Mouse (Mus musculus) hindbrain, embryonic 15.5 days (tissue): Measurements from ENCODE around the gene Ikzf1. TPM values are rescaled to one million over a fixed set of nuclear protein-coding genes. Genes with fewer than 3 reads are reported as not detected.

Experiments used
- ATAC-seq: fragments of 200-750 bp; cut with Nextera tagmentation; 2 replicates; pipeline ENCODE4 v1.8.0; 2017; ENCODE audit warnings: low read depth, moderate number of reproducible peaks, moderate TSS enrichment; ENCODE audit not compliant: low FRiP score
- H3K27ac ChIP-seq: fragments of 300-500 bp; sonication (generic); replicated peaks from 2 replicates; pipeline ENCODE4 v1.5.1; 2015; ENCODE audit warnings: mild to moderate bottlenecking, inconsistent platforms
- H3K27me3 ChIP-seq: fragments of 300-500 bp; sonication (generic); 2 replicates; pipeline ENCODE4 v1.6.1; 2015; ENCODE audit warnings: control low read depth, inconsistent platforms
- H3K36me3 ChIP-seq: fragments of 300-500 bp; sonication (generic); 2 replicates; pipeline ENCODE4 v1.6.1; 2015; ENCODE audit warnings: control low read depth, inconsistent platforms
- H3K4me1 ChIP-seq: fragments of 300-500 bp; sonication (generic); replicated peaks from 2 replicates; pipeline ENCODE4 v1.6.1; 2015; ENCODE audit warnings: control low read depth, inconsistent platforms
- H3K4me2 ChIP-seq: fragments of 300-500 bp; sonication (generic); 2 replicates; pipeline ENCODE4 v1.6.1; 2015; ENCODE audit warnings: moderate library complexity, mild to moderate bottlenecking, inconsistent platforms
- H3K4me3 ChIP-seq: fragments of 300-500 bp; sonication (generic); 2 replicates; pipeline ENCODE4 v1.5.1; 2015; ENCODE audit warnings: mild to moderate bottlenecking, inconsistent platforms
- H3K9ac ChIP-seq: fragments of 300-500 bp; sonication (generic); 2 replicates; pipeline ENCODE4 v1.6.1; 2015; ENCODE audit warnings: inconsistent platforms
- H3K9me3 ChIP-seq: fragments of 300-500 bp; sonication (generic); 2 replicates; pipeline ENCODE4 v1.6.1; 2016; ENCODE audit warnings: control low read depth, inconsistent platforms
- WGBS: fragments of 180-500 bp; shearing (Covaris S2); methylation state at CpG from one replicate; pipeline ENCODE4 v1.1.7; 2015; 5-methylcytosine and 5-hydroxymethylcytosine counted together
- polyA plus RNA-seq: library from polyadenylated mRNA; unstranded; fragments of >200 nt; fragmentation: Nextera tagmentation; extraction: Ambion mirVana; gene quantifications from 2 replicates; pipeline ENCODE4 v1.2.1, GENCODE M21; 2015

Ikzf1 gene
- polyA plus RNA-seq, 1 experiment from 2014 or later: 1.2 TPM

DNA sequence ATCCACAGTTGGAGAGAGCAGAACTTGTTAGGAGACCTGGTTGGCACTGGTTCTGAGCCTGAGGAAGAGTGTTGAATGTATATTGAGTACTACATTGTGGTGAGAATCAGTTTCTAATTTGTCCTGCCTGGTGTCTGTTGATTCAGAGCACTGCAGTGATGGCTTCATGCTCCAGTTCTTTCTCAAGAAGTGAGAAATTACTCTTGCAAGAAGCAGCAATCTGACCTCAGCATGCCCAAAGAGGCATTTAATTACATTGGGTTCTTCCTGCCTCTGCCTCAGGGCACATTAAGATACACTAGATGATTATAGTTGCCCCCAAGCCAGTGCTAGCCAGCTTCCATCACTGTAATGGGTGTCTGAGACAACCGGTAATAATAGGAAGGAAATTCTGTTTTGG lies 74.1 kb downstream of the Ikzf1 start:
- ATAC-seq: no peak
- H3K27me3 ChIP-seq: no peaks in the 10 kb centered on the region
- H3K27ac ChIP-seq: no peak overlapping the region
- no peaks in the 10 kb centered on the region for H3K36me3 ChIP-seq
- no peak overlapping the region for H3K9ac ChIP-seq
- no peak overlapping the region for H3K4me2 ChIP-seq
- no peak overlapping the region for H3K4me3 ChIP-seq
- H3K4me1 ChIP-seq: no peaks in the 10 kb centered on the region
- H3K9me3 ChIP-seq: no peaks in the 10 kb centered on the region
- WGBS: 94% methylated on average over 1 of the region's 1 CpGs

GRCm38 (mm10) chr11:11763211-11763666 lies 78.4 kb downstream of the Ikzf1 start:
- H3K27ac ChIP-seq: no peak overlapping the region
- H3K9ac ChIP-seq: no peak overlapping the region
- no peaks in the 10 kb centered on the region for H3K4me1 ChIP-seq
- H3K27me3 ChIP-seq: no peaks in the 10 kb centered on the region
- no peak for ATAC-seq
- no peak overlapping the region for H3K4me2 ChIP-seq
- no peaks in the 10 kb centered on the region for H3K9me3 ChIP-seq
- no peak overlapping the region for H3K4me3 ChIP-seq
- H3K36me3 ChIP-seq: no peaks in the 10 kb centered on the region
- WGBS: 74% methylated on average over 4 of the region's 4 CpGs

- Histone ChIP-seq H3K9me3 (no peaks in the 10 kb centered on the region), H3K9ac (no peak overlapping the region), H3K36me3 (no peaks in the 10 kb centered on the region), H3K27ac (no peak overlapping the region), H3K4me1 (no peaks in the 10 kb centered on the region), H3K27me3 (no peaks in the 10 kb centered on the region), H3K4me3 (no peak overlapping the region), H3K4me2 (no peak overlapping the region)
- ATAC-seq: no peak
- 83% methylated on average over 1 of the region's 1 CpGs for WGBS
Observed at GRCm38 (mm10) chr11:11765414-11765813, 80.6 kb downstream of the Ikzf1 start.

DNA sequence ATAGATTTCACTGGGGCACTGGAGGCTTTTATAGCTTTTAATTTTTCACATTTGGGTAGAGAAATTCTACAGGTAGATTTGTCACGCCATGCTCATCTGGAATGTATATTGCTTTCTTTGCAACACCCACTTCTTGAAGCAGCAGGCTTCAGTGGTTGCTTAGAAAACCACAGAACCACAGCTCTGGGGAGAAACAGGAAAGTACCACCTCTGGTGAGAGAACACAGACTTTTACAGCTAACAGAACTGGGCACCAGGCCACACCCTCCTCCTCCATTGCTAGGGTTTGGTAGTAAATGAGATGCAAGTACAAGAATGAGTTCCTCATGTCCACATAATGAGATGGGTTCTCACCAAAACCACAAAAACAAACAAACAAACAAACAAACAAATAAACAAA lies 81.3 kb downstream of the Ikzf1 start:
- no peaks in the 10 kb centered on the region for H3K36me3 ChIP-seq
- no peak overlapping the region for H3K9ac ChIP-seq
- H3K4me3 ChIP-seq: no peak overlapping the region
- no peak for ATAC-seq
- WGBS: 89% methylated on average over 1 of the region's 1 CpGs
- no peak overlapping the region for H3K4me2 ChIP-seq
- H3K27ac ChIP-seq: no peak overlapping the region
- H3K9me3 ChIP-seq: no peaks in the 10 kb centered on the region
- no peaks in the 10 kb centered on the region for H3K27me3 ChIP-seq
- no peaks in the 10 kb centered on the region for H3K4me1 ChIP-seq

DNA sequence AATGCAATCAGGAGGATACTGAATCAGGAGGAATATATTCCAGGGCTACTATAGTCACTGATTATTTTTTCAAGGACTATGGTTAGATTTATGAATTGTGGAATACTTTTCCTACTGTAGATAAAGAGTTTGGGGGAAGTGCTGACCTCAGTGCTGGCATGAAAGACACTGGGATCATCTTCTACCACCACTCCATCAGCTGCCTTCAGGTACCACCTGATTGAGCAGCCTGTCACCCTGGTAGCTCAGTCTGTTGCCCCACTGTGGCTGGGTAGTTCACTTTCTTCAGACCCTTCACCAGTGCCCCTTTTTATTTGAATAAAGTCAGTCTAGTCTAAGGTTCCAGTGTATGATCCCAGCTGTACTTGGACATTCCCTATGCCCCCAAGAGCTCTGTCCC lies 81.9 kb downstream of the Ikzf1 start:
- Histone ChIP-seq H3K9ac (no peak overlapping the region), H3K4me3 (no peak overlapping the region), H3K27me3 (no peaks in the 10 kb centered on the region), H3K27ac (no peak overlapping the region), H3K4me2 (no peak overlapping the region), H3K9me3 (no peaks in the 10 kb centered on the region), H3K4me1 (no peaks in the 10 kb centered on the region), H3K36me3 (no peaks in the 10 kb centered on the region)
- ATAC-seq: no peak

GRCm38 (mm10) chr11:11768057-11768456 lies 83.3 kb downstream of the Ikzf1 start:
- no peak overlapping the region for H3K9ac ChIP-seq
- H3K4me2 ChIP-seq: no peak overlapping the region
- no peaks in the 10 kb centered on the region for H3K36me3 ChIP-seq
- H3K4me3 ChIP-seq: no peak overlapping the region
- H3K9me3 ChIP-seq: no peaks in the 10 kb centered on the region
- H3K27ac ChIP-seq: no peak overlapping the region
- 93% methylated on average over 2 of the region's 2 CpGs for WGBS
- H3K4me1 ChIP-seq: no peaks in the 10 kb centered on the region
- no peak for ATAC-seq
- no peaks in the 10 kb centered on the region for H3K27me3 ChIP-seq

DNA sequence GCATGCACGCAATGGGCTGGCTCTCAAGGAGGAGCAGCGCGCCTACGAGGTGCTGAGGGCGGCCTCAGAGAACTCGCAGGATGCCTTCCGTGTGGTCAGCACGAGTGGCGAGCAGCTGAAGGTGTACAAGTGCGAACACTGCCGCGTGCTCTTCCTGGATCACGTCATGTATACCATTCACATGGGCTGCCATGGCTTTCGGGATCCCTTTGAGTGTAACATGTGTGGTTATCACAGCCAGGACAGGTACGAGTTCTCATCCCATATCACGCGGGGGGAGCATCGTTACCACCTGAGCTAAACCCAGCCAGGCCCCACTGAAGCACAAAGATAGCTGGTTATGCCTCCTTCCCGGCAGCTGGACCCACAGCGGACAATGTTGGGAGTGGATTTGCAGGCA lies 84.5 kb downstream of the Ikzf1 start:
- no peak for ATAC-seq
- 93% methylated on average over 20 of the region's 20 CpGs for WGBS
- H3K4me3 ChIP-seq: no peak overlapping the region
- H3K27ac ChIP-seq: no peak overlapping the region
- no peaks in the 10 kb centered on the region for H3K27me3 ChIP-seq
- H3K4me1 ChIP-seq: no peaks in the 10 kb centered on the region
- no peaks in the 10 kb centered on the region for H3K9me3 ChIP-seq
- no peaks in the 10 kb centered on the region for H3K36me3 ChIP-seq
- no peak overlapping the region for H3K9ac ChIP-seq
- H3K4me2 ChIP-seq: no peak overlapping the region

GRCm38 (mm10) chr11:11770691-11771090 lies 85.9 kb downstream of the Ikzf1 start:
- Histone ChIP-seq H3K36me3 (no peaks in the 10 kb centered on the region), H3K9ac (no peak overlapping the region), H3K4me2 (no peak overlapping the region), H3K27me3 (no peaks in the 10 kb centered on the region), H3K27ac (no peak overlapping the region), H3K4me3 (no peak overlapping the region), H3K4me1 (no peaks in the 10 kb centered on the region), H3K9me3 (no peaks in the 10 kb centered on the region)
- 95% methylated on average over 3 of the region's 3 CpGs for WGBS
- no peak for ATAC-seq

- no peak for ATAC-seq
- 90% methylated on average over 4 of the region's 4 CpGs for WGBS
- Histone ChIP-seq H3K4me3 (no peak overlapping the region), H3K9ac (no peak overlapping the region), H3K9me3 (no peaks in the 10 kb centered on the region), H3K36me3 (no peaks in the 10 kb centered on the region), H3K27me3 (no peaks in the 10 kb centered on the region), H3K4me1 (no peaks in the 10 kb centered on the region), H3K4me2 (no peak overlapping the region), H3K27ac (no peak overlapping the region)
Observed at GRCm38 (mm10) chr11:11772196-11772595, 87.4 kb downstream of the Ikzf1 start.

DNA sequence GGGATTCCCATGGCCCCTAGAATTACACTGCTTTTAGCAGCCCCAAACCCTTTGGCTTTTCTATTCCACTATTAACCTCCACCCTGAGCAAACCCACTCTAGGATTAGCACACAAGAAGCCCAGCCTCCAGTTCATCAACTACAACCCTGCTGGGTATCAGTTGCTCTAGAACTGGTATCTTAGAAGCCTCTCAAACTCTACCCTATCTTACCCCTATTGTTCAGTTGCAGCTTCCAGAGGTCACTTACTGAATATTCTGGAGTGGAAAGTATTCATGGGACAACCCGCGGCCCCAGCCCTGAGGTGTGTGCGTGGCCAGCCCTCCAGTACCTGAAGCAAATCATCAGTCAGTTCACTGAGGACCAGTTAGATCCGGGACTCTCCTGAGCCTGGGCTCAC lies 89.6 kb downstream of the Ikzf1 start:
- no peak for ATAC-seq
- 96% methylated on average over 4 of the region's 4 CpGs for WGBS
- H3K27me3 ChIP-seq: no peaks in the 10 kb centered on the region
- H3K4me3 ChIP-seq: no peak overlapping the region
- no peaks in the 10 kb centered on the region for H3K4me1 ChIP-seq
- no peak overlapping the region for H3K27ac ChIP-seq
- H3K9ac ChIP-seq: no peak overlapping the region
- H3K4me2 ChIP-seq: no peak overlapping the region
- no peaks in the 10 kb centered on the region for H3K36me3 ChIP-seq
- H3K9me3 ChIP-seq: no peaks in the 10 kb centered on the region

- ATAC-seq: no peak
- Histone ChIP-seq H3K27ac (no peak overlapping the region), H3K4me3 (no peak overlapping the region), H3K4me2 (no peak overlapping the region), H3K36me3 (no peaks in the 10 kb centered on the region), H3K4me1 (no peaks in the 10 kb centered on the region), H3K9ac (no peak overlapping the region), H3K9me3 (no peaks in the 10 kb centered on the region), H3K27me3 (no peaks in the 10 kb centered on the region)
- 90% methylated on average over 5 of the region's 5 CpGs for WGBS
Observed at GRCm38 (mm10) chr11:11774893-11775292, 90.1 kb downstream of the Ikzf1 start.

GRCm38 (mm10) chr11:11776071-11776821 lies 91.4 kb downstream of the Ikzf1 start:
- no peaks in the 10 kb centered on the region for H3K36me3 ChIP-seq
- WGBS: 71% methylated on average over 4 of the region's 4 CpGs
- ATAC-seq: no peak
- no peaks in the 10 kb centered on the region for H3K4me1 ChIP-seq
- no peak overlapping the region for H3K4me3 ChIP-seq
- H3K27ac ChIP-seq: no peak overlapping the region
- no peaks in the 10 kb centered on the region for H3K27me3 ChIP-seq
- no peak overlapping the region for H3K9ac ChIP-seq
- H3K9me3 ChIP-seq: no peaks in the 10 kb centered on the region
- no peak overlapping the region for H3K4me2 ChIP-seq

DNA sequence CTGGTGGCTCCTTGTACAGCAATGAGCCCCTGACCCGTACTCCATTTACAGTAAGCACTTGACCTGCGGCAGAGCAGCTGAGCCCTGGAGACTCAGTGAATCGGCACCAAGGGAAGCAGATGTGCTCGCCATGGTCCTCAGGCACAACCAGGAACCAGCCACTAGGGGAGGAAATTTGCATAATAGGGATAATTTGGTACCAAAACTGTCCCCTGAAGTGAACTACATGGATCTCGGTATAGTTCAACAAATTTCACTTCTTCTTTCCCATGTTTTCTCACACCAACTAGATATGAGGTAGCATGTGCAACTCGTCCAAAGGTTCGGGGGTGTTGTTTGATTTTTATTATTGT lies 92.0 kb downstream of the Ikzf1 start:
- no peaks in the 10 kb centered on the region for H3K9me3 ChIP-seq
- H3K36me3 ChIP-seq: no peaks in the 10 kb centered on the region
- H3K4me2 ChIP-seq: no peak overlapping the region
- H3K9ac ChIP-seq: no peak overlapping the region
- ATAC-seq: no peak
- no peaks in the 10 kb centered on the region for H3K4me1 ChIP-seq
- H3K27me3 ChIP-seq: no peaks in the 10 kb centered on the region
- no peak overlapping the region for H3K4me3 ChIP-seq
- H3K27ac ChIP-seq: no peak overlapping the region
- 83% methylated on average over 7 of the region's 7 CpGs for WGBS
